Mouse (Mus musculus): ENCODE data around the gene Cnot8.
"Not testable (repeated sequence)": the region's sequence is repeated elsewhere in the genome, so short reads cannot be mapped to it uniquely, and the experiment has no call there.

The Cnot8 gene

DNA sequence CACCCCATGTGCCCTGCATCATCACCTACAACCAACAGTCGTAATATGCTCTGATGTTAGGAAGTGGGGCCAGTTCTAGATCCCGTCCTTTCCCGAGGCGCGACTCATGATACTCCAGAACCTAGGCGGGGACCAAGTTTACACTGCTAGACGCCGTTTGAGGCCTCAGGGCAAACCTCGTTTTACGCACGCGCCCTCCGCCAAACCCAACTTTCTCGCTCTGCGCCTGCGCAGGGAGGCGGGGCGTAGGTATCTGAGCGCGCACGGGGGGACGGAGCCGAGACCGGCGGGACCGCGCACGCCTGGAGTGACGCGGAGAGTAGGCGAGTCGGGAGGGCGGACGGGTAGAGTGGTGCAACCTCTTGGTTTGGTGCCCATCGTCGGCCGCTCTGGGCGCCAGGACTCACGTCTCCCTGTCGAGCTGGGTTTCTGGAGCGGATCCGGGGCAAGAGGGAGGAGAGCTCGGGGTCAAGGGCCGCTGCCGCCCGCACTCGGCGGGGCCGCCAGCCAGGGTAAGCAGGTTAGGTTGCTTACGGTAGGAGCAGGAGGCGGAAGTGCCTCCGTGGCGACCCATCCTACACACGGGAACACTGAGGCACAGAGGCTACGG is at the start of gene Cnot8:
Gene Cnot8, plus strand, starts transcription at position 457 of the 610 bp plus-strand sequence.
- peak; percentile 99 for DNase-seq (ENCODE audit: low spot score)

DNA sequence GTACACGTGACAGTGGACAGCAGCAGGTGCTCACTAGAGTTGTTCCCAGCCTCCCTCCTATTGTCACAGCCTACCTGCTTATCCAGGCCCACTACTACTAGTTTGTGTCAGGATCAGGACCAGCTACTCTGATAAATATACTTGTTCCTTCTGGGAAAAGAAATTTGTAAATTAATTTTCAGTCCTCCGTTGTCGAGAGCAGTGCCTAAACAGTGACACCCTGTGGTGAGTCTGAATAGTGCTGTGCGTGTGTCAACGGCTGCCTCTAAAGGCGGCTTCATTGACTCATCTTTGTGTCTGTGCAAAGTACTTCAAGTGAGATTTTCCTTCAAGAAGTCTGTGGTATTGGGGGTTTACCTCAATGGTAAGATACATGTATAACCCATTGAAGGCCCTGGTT is 46.5 kb upstream of the Cnot8 start:
- no peak for DNase-seq (ENCODE audit: low spot score)

DNA sequence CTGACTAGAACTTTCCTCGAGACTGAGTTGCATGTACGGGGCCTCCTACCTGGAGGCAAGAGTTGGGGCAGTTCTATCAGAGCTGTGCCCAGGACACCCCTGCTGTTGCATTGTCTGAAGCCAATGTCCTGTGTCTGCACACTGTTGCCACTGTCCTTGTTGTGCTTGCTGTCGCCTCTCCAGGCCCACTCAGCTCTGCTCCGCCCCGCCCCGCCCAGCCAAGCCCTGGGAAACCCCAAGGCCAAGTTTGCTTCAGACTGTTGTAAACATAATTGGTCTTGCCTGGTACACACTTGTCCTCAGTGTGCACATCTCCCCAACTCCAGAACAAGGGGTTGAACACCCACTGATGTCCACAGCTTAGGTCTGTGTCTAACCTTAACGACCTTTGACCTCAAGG is 44.2 kb upstream of the Cnot8 start:
- DNase-seq (ENCODE audit: low spot score), result peak; percentile 56

DNA sequence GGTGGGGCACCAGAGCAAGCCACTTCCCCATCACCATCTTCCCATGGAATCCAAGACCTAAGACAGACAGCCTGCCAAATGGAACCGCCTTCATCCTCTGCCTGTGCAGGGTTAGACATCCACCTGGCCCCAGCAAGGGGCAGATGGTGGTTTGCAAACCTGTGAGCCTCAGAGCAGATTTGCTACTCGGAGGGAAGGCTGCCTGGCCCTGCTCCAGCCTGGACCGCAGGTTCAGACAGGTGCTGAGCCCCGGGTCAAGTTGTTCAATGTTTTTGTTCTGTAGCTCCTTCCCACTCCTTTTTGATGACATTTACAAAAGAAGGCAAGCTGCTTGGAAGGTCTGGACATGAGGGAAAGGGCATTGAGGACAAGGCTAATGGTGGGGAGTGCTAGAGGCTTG is 42.7 kb upstream of the Cnot8 start:
- DNase-seq (ENCODE audit: low spot score), result not testable (repeated sequence)

DNA sequence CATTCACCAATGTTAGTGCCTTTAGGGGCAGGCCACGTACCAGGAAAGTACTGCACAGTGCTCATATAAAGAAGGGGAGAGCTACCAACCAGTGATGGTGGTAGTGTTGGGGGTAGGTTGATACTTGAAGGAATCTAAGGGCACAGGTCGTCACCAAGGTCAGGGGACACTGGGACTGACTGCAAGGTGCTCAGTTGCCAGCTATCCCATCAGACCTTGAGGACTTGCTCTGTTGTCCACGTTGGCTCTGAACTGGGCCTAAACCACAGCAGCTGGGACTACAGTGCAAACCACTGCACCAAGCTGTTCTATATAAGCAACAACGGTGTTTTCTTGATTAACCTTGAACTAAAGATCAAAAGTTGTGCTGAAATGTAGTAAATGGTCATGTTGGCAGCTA is 41.4 kb upstream of the Cnot8 start:
- no peak for DNase-seq (ENCODE audit: low spot score)

DNA sequence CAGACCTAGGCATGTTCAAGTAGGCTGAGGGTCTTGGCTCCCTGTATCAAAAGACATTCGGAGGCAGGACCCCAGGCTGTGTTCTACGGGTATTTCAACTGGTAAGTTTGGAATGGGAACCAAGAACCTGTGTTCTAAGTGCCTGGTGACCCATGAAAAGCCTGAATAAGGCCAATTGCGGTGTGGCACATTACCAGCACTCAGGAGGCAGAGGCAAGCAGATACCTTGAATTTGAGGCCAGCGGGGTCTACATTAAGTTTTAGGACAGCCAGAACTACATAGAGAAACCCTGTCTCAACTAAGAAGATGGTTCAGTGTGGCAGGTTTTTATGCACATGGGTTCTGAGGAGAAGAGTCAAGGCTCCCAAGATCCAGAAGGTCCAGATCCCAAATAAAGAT is 38.9 kb upstream of the Cnot8 start:
- DNase-seq (ENCODE audit: low spot score), result no peak

DNA sequence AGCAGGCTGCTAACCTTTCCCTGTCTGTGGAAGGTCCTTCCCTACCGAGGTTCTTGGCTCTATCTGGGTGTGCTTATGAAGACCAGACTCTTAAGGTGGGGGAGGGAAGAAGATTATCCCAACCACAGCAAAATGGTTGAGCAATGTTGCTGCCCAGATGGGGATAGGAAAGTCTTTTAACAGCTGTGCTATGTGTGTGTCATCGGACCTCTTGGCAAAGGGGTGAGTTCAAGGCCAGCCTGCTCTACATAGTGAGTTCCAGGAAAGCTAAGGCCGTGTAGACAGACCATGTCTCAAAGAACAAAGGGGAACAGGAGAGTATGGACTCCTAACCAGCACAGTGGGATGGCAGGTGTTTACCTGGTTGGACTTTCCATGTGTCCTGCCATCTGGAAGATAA is 31.0 kb upstream of the Cnot8 start:
- DNase-seq (ENCODE audit: low spot score), result no peak

DNA sequence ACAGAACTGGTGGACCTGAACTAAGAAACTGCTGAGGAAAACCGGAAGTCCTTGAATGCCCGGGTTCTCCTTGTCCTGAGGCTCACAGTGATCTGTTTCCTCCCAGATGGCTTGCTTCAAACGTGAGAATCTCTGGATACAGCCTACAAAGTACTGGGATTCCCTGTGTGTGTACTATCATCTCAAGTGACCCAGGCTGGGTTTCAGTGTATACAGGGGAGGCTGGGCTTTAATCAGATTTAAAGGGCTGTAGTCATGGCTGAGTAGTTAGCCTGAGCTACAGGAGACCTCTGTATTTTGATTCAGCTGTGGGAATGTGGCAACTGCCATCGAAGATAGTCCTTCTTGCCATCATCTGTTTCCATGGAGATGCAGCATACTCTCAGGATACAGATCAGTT is 26.7 kb upstream of the Cnot8 start:
- no peak for DNase-seq (ENCODE audit: low spot score)

DNA sequence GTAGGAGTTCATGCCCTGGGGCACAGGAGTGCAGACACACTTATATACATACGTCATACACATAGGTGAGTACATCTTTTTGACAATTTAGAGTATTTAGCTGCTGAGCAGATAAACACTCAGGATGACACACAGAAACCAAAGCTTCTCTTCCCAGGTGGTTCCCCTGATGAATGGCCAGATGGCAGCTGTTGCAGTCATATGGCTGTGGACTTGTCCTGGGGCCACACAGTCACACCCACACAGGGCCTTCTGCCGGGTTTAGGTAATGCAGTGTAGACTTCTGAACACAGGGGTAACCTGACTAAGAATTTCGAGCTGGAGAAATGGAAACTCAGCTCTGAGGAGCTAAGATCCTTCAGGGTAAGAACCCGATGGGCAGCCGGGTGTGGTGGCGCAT is 22.2 kb upstream of the Cnot8 start:
- no peak for DNase-seq (ENCODE audit: low spot score)

DNA sequence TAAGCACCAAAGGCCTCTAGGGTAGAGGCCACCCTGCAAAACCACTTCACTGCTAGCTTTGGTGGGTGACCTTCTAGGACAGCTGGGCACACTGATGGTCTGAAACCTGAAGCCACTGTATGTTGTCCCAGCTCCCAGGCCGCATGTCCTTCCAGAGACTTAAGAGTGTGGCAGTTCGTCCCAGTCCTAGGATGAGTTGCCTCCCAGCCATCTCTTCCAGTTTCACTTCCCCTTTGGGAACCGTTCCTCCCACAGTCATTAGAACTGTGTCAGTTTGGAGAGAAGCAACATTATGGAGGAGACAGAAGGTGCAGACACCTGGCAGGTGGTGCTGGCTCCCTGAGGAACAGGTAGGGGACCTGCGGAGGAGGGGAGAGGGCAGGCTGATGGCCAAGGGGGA is 11.4 kb upstream of the Cnot8 start:
- DNase-seq (ENCODE audit: low spot score), result no peak

DNA sequence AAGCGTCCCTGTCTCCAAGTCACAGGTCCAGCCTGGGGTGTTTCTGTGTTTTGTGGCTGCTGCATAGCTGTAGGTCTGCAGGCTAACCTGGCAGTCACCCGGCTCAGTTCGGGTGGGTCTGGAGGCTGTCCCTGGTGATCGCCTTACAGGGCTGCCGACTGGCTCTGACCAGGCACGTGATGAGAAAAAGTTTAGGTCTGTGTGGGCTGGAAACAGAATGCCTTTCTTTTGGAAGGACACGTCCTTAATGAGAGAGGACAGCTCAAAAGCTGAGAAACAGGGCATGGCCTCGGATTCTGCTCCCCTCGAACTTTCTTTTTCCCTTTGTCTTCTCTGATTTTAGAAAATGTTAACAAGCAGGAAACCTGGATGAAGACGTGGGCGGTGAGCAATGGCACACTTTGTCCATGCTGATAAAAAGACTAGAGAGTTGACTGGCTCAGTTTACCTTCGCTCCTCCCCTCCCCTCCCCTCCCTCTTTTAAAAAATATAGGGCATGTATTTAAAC is 10.9 kb upstream of the Cnot8 start, which contains the start of gene Gm12248:
Gene Gm12248, minus strand, starts transcription at position 114 of the 508 bp plus-strand sequence.
- DNase-seq (ENCODE audit: low spot score), result peak; percentile 54

DNA sequence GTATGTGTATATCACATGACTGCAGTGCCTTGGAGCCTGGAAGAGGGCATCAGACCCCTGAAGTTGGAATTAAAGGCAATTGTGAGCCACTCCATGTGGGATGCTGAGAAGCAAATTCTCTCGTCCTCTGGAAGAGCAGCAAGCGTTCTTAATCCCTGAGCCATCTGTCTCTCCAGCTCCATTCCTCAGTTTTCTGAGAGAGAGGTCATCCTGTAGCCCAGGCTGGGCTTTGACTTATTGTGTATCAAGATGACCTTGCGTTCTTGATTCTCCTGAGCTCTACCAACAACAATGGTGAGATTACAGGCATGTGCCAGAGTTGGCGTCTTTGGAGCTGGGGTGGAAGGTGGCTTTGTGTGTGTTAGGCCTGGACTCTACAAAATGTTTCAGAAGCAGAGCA is 9.2 kb upstream of the Cnot8 start:
- no peak for DNase-seq (ENCODE audit: low spot score)

DNA sequence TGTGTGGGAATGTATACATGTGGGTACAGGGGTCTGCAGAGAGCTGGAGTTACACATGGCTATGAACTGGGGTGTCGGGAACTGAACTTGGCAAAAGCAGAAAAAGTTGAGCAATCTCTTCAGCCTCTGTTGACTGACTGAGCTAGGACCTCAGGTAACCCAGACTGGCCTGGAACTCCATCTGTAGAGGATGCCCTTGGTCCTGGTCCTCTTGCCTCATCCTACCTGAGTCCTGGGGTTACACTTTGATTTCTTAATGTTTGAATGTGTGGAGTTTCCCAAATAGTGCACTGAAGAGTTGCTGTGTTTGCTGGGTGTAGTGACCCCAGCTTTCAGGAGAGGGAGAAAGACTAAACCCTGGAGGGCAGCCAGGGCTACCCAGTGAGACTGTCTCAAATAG is 8.4 kb upstream of the Cnot8 start:
- DNase-seq (ENCODE audit: low spot score), result no peak

DNA sequence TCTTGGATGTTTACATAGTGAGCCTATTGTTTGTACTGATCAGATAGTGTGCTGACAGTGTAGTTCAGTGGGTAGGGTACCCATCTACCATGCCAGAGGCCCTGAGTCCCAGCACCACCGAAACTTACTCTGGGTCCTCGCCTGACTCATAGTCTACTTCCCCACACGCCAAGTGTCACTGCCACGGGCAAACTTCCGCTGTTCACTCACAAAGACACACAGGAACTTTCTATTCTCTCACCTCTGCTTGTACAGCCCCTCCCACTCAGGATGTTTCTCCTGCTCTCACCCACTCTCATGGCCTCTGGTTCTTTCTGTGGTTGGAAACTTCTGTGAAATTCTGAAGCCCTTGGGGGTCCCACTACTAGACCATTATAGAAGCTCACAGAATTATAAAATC is 7.8 kb upstream of the Cnot8 start:
- DNase-seq (ENCODE audit: low spot score), result no peak

DNA sequence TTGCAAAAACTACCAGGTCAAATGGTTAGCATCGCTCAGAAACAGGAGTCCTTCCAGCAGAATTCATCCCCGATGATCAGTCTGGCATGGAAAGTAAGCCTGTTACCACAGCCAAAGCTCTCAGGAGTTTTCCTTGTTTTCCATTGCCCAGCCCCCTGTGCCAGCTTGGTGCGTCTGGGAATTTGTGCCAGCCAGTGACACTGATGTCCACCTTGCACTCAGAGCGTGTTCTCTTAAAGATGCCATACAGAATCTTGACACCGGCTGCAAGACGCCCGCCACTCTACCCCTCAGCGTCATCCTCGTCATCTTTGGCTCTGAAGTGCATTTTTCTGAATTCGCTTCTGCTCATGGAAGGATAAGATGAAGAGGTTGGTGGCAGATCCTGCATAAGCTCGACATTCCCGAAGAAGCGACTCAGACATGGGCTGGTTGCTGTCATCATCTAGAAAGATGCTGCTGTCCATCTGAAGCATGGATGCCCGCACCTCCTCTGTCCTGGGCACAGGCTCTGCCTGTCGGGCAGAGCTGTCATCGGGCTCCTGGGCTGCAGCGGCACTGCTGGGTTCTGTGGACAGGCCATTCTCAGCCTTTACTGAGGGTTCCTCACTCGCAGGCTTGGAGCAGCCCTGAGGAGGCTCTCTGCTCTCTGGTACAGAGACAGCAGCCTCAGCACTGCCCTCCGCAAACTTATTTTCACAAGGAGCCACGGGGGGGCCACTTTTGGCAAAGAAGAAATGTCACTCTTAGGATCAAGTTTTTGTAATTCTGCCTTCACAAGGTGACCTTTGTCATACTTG is 6.9 kb upstream of the Cnot8 start:
- no peak for DNase-seq (ENCODE audit: low spot score)

DNA sequence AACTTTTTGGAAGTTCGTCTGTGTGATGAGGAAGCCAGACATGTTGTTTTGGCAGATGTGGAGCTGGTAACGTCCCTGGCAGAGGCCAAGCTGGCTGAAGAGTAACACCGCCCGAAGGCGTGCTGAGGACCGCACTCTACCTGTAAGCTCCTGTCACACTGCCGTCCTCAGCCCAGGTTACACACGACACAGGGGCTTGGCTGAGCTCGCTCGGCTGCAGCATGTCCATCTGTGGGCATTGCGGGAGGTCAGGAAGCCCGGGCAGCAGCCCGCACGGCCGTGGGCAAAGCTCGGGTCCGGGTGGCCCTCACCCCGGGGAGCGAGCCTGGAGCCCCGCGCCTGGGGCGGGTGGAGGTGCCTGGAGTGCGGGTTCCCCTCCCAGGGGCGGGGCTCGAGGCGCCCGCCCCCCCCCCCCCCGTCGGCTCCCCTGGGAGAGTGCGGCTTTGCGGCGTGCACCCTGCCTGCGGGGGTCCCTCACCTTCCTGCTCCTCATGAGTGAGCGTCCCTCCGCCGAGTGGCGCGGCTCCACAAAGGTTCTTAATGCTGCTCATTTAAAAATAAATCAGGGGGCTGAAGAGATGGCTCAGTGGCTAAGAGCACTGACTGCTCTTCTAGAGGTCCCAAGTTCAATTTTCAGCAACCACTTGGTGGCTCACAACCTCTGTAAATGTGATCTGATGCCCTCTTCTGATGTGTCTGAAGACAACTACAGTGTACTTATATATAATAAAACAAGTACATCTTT is 6.2 kb upstream of the Cnot8 start:
- DNase-seq (ENCODE audit: low spot score), result no peak

DNA sequence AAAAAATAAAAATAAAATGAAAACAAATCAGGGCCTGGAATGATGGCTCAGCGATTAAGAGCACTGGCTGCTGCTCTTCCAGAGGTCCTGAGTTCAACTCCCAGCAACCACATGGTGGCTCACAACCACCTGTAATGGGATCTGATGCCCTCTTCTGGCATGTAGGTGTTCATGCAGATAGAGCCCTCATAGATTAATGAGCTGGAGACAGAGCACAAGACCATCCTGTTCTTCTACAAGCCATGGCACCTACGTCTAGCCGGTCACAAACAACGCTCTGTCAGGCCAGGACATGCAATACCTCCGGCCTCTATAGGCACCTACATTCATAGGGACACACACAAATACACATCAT is 5.6 kb upstream of the Cnot8 start:
- DNase-seq (ENCODE audit: low spot score), result not testable (repeated sequence)

DNA sequence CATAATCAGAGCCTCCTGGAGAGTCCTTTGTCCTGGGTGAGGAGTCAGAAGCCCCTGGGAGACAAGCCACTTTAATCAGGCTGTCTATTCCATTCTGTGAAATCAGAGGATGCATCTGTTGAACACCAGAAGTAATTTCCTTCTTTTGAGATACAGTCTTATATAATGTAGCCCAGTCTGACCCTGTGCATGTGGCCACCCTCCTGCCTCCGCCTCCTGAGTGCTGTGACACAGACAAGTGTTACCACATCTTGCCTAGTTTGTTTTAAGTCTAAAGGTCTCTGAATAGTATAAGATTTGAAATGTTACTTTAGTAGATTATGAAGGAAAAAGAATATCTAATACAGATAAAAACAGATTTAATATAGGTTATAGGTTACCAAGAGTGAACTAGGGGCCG is 3.9 kb upstream of the Cnot8 start:
- no peak for DNase-seq (ENCODE audit: low spot score)

DNA sequence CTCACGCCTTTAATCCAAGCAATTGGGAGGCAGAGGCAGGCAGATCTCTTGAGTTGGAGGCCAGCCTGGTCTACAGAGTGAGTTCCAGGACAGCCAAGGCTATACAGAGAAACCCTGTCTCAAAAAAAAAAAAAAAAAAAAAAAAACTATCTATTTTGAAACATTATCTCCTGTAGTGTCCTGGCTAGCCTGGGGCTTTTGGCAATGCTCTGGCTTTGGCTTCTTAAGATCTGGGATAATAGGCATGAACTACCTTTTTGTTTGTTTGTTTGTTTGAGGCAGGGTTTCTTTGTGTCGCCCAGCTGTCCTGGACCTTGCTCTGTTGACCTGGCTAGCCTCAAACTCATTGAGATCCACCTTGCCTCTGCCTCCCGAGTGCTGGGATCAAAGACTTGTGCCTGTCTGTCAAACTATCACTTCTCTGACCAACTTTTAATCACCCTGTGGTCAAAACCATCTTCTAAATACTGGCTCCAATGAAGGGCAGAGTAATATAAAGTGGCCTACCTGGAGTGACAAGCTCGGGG is 2.7 kb upstream of the Cnot8 start:
- no peak for DNase-seq (ENCODE audit: low spot score)

DNA sequence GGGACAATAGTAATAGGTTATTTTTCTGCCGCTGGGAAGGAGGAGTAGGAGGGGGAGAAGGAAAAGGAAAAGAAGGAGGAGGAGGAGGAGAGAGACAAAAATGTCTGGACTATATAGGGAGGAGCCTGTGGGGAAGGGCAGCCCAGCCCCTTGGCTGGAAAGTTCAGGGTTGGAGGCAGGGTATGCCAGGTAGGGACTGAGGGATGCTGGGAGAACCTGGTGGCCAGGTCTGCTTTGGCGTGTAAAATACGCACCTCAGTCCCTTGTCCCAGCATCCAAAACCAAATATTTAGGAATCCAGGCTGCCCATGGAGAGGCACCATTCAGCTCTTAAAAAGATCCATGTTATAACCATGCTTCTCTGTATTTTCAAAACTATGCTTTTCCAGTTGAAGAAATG is 1.8 kb upstream of the Cnot8 start:
- no peak for DNase-seq (ENCODE audit: low spot score)

DNA sequence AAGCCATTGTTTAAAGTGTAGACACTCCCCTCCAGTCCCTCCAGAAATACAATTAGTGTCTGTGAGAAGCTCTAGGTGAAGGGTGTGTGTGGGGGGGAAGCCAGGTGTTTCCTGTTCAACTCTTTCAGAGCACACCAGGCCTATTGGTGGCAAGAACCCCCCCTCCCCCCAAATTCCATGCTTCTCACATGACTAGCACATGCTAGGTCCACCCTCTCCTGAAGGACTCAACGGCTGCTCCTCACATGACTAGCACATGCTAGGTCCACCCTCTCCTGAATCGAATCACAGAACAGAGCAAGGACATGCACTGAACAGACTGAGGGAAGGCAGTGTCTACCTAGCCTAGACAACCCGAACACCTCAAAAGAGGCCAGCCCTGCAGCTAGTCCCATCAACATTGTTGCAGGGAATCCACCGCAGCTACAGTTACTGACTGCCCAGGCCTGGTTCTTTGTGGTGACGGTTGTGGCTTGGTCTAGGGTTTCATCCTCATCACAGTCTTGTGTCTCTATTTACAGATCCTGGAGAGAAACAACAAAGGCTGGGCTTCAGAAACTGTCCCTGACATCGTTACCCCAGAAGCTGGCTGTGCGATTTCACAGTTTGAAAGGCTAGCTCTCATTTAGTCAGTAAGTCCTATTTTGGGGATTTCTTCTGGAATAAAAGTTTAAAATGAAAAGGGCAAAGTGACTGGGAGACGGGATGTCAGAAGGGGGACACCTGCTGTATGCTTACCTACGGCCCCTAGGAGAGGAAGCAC is 1.2 kb upstream of the Cnot8 start:
- no peak for DNase-seq (ENCODE audit: low spot score)

DNA sequence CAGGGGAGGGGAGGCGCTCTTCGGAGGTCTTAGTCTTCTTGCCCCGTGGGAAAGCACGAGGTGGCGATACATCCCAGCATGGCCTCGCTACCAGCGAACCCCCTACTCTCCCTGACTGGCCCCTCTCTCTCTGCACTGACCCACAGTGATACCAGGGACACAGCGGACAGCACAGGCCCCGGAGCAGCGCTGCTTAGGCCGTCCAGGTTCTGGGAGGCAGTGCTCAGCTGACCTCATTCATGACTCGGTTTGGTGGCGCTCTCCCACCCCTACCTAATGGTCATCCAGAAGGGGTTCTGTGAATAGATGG is 654 bp upstream of the Cnot8 start:
- no peak for DNase-seq (ENCODE audit: low spot score)
